In the genomic region with DNA sequence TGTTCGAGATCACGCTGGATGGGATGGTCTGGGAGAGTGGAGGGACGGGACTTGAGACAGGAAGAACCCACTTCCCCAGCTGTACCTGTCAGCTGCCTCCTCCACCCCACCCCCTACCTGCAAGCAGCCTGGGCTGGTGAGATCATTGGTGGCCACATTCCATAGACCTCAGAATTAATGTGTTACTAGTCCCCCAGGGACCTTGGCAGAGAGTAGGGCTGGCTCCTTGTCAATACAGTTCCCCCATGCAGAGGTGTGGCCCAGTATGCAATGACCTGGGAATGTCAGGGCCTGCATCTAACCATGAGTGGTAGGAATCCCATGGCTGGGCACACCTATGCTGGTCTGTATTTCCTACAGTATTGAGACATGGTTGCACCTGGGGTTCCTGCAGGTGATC, we compare ENCODE assay signal across 14 mouse cellular contexts.
DNase-seq lines count a peak whose midpoint lies in the region; ATAC-seq and TF ChIP-seq lines count a peak whose summit lies in the region.
"Had no signal": no experiment of that assay in that cellular context is flagged by ENCODE, and none has a peak within 500 bp of the region (broad histone marks: within the 10 kb centered on the region; RNA-seq: fewer than 3 reads in every experiment).

No protein-coding gene starts in this region.

- H3K9ac ChIP-seq in hindbrain, embryonic 13.5 days, result no peak overlapping the region
- H3K9ac ChIP-seq in lung, embryonic 14.5 days, result no peak overlapping the region
- H3K9ac ChIP-seq in kidney, embryonic 15.5 days, result no peak overlapping the region
- H3K9ac ChIP-seq in midbrain, postnatal 0 days (replicated peaks; ENCODE audit: low read length, poor library complexity, severe bottlenecking), result no peak overlapping the region
- H3K9ac ChIP-seq: neural tube, embryonic 12.5 days had no signal

- TF ChIP-seq CTCF in lung, embryonic 14.5 days (IDR thresholded peaks at IDR 0.05; ENCODE audit: low read depth), result no peak
- TF ChIP-seq CTCF in lung, adult 2 months (IDR thresholded peaks at IDR 0.05; ENCODE audit: insufficient read depth, low read length), result no peak
- no peak for TF ChIP-seq CTCF in midbrain, postnatal 0 days (IDR thresholded peaks at IDR 0.05)

- 0 out of 2 replicates have a peak, but pooled peaks cover 12% of the 10 kb centered on the region for H3K27me3 ChIP-seq in hindbrain, embryonic 13.5 days
- H3K27me3 ChIP-seq in hindbrain, embryonic 10.5 days (ENCODE audit: insufficient read depth, poor library complexity, severe bottlenecking), result peaks cover 22% of the 10 kb centered on the region
- H3K27me3 ChIP-seq in lung, embryonic 14.5 days (ENCODE audit: insufficient read depth, low read length), result no peaks in the 10 kb centered on the region
- H3K27me3 ChIP-seq in kidney, embryonic 15.5 days, result peaks cover 8% of the 10 kb centered on the region; the same call in 1 of the 2 replicates
- no peaks in the 10 kb centered on the region for H3K27me3 ChIP-seq in midbrain, postnatal 0 days (ENCODE audit: insufficient read depth, low read length)
- H3K27me3 ChIP-seq: neural tube, embryonic 12.5 days had no signal

- no peak overlapping the region for H3K27ac ChIP-seq in hindbrain, embryonic 13.5 days
- no peak overlapping the region for H3K27ac ChIP-seq in hindbrain, embryonic 10.5 days
- no peak overlapping the region for H3K27ac ChIP-seq in lung, embryonic 14.5 days (ENCODE audit: low read depth)
- no peak overlapping the region for H3K27ac ChIP-seq in kidney, embryonic 15.5 days
- H3K27ac ChIP-seq in midbrain, postnatal 0 days (ENCODE audit: low read depth, low read length), result peak overlapping the region; percentile 53; the same call in 1 of the 2 replicates
- H3K27ac ChIP-seq: neural tube, embryonic 12.5 days had no signal

- peaks cover 33% of the 10 kb centered on the region for H3K4me1 ChIP-seq in hindbrain, embryonic 13.5 days (replicated peaks)
- peaks cover 13% of the 10 kb centered on the region for H3K4me1 ChIP-seq in hindbrain, embryonic 10.5 days (replicated peaks)
- H3K4me1 ChIP-seq in lung, embryonic 14.5 days (ENCODE audit: insufficient read depth), result no peaks in the 10 kb centered on the region
- H3K4me1 ChIP-seq in lung, adult 2 months (ENCODE audit: control insufficient read depth, insufficient read depth, low read length), result no peaks in the 10 kb centered on the region
- H3K4me1 ChIP-seq in kidney, embryonic 15.5 days, result 0 out of 2 replicates have a peak, but pooled peaks cover 7% of the 10 kb centered on the region
- H3K4me1 ChIP-seq in midbrain, postnatal 0 days (ENCODE audit: insufficient read depth, low read length), result peaks cover 13% of the 10 kb centered on the region

- WGBS in hindbrain, embryonic 13.5 days, result 91% methylated on average over 3 of the region's 3 CpGs
- 90% methylated on average over 3 of the region's 3 CpGs for WGBS in hindbrain, embryonic 10.5 days
- WGBS in lung, embryonic 14.5 days, result 66% methylated on average over 3 of the region's 3 CpGs
- 50% methylated on average over 3 of the region's 3 CpGs for WGBS in lung, adult 2 months
- WGBS in kidney, embryonic 15.5 days, result 61% methylated on average over 3 of the region's 3 CpGs
- WGBS in midbrain, postnatal 0 days, result 90% methylated on average over 3 of the region's 3 CpGs

- 0 out of 2 replicates have a peak, but pooled peaks have one; percentile 43 for ATAC-seq in hindbrain, embryonic 13.5 days (ENCODE audit: low FRiP score)
- no peak for ATAC-seq in lung, embryonic 14.5 days (ENCODE audit: insufficient read depth)
- peak; percentile 58 for ATAC-seq in kidney, embryonic 15.5 days (replicated peaks; ENCODE audit: low FRiP score)
- ATAC-seq in midbrain, postnatal 0 days (ENCODE audit: low FRiP score), result no peak
- ATAC-seq: intestine, embryonic 16.5 days had no signal

- no peak for DNase-seq in hindbrain, embryonic 10.5 days (ENCODE audit: low spot score)
- peak; percentile 8 for DNase-seq in lung, embryonic 14.5 days
- DNase-seq in lung, adult 2 months, result no peak
- DNase-seq in midbrain, postnatal 0 days (ENCODE audit: low spot score), result no peak
- no peak for DNase-seq in right cerebral cortex, postnatal 14 days
- DNase-seq: adrenal gland, adult 8-10 months; B cell, adult 2 months; heart, adult 18-20 months; lung, postnatal 14 days had no signal

- no peak for TF ChIP-seq POLR2A in lung, adult 2 months (IDR thresholded peaks at IDR 0.05; ENCODE audit: borderline replicate concordance, extremely low read depth, low read depth, low read length)

- H3K4me3 ChIP-seq in hindbrain, embryonic 13.5 days, result no peak overlapping the region
- no peak overlapping the region for H3K4me3 ChIP-seq in hindbrain, embryonic 10.5 days
- no peak overlapping the region for H3K4me3 ChIP-seq in lung, embryonic 14.5 days (ENCODE audit: low read depth, low read length)
- H3K4me3 ChIP-seq in lung, adult 2 months (replicated peaks; ENCODE audit: extremely low read depth, low read depth, low read length), result no peak overlapping the region
- H3K4me3 ChIP-seq in kidney, embryonic 15.5 days (replicated peaks), result no peak overlapping the region
- H3K4me3 ChIP-seq in midbrain, postnatal 0 days (ENCODE audit: low read depth, low read length), result no peak overlapping the region
- H3K4me3 ChIP-seq: erythroblast, embryonic 14.5 days; neural tube, embryonic 12.5 days had no signal

- no peaks in the 10 kb centered on the region for H3K36me3 ChIP-seq in hindbrain, embryonic 13.5 days
- H3K36me3 ChIP-seq in hindbrain, embryonic 10.5 days, result no peaks in the 10 kb centered on the region
- H3K36me3 ChIP-seq in lung, embryonic 14.5 days (ENCODE audit: insufficient read depth), result no peaks in the 10 kb centered on the region
- no peaks in the 10 kb centered on the region for H3K36me3 ChIP-seq in kidney, embryonic 15.5 days
- no peaks in the 10 kb centered on the region for H3K36me3 ChIP-seq in midbrain, postnatal 0 days (ENCODE audit: insufficient read depth, low read length)
- H3K36me3 ChIP-seq: neural tube, embryonic 12.5 days had no signal

- H3K4me2 ChIP-seq in hindbrain, embryonic 13.5 days, result no peak overlapping the region
- no peak overlapping the region for H3K4me2 ChIP-seq in lung, embryonic 14.5 days
- no peak overlapping the region for H3K4me2 ChIP-seq in kidney, embryonic 15.5 days
- H3K4me2 ChIP-seq in midbrain, postnatal 0 days (ENCODE audit: low read depth, low read length, poor library complexity, severe bottlenecking), result no peak overlapping the region
- H3K4me2 ChIP-seq: neural tube, embryonic 12.5 days had no signal

- H3K9me3 ChIP-seq in hindbrain, embryonic 13.5 days, result no peaks in the 10 kb centered on the region
- no peaks in the 10 kb centered on the region for H3K9me3 ChIP-seq in hindbrain, embryonic 10.5 days
- no peaks in the 10 kb centered on the region for H3K9me3 ChIP-seq in lung, embryonic 14.5 days (ENCODE audit: low read depth, low read length)
- H3K9me3 ChIP-seq in kidney, embryonic 15.5 days (replicated peaks), result no peaks in the 10 kb centered on the region
- no peaks in the 10 kb centered on the region for H3K9me3 ChIP-seq in midbrain, postnatal 0 days (ENCODE audit: low read length)
- H3K9me3 ChIP-seq: neural tube, embryonic 12.5 days had no signal

Comparison
In these comparisons a context has a peak if more than half of its experiments do, and no peak if none do; other contexts are left out.
1. ATAC-seq: peak in hindbrain, embryonic 13.5 days (single experiment) and kidney, embryonic 15.5 days (single experiment); none in lung, embryonic 14.5 days (single experiment) and midbrain, postnatal 0 days (single experiment).